Mouse (Mus musculus): ENCODE data around the gene Patz1. TPM values are rescaled to one million over a fixed set of nuclear protein-coding genes. Genes with fewer than 3 reads are reported as not detected.
A peak's percentile ranks its signal among the peaks of the same experiment; 100 is the strongest.

The Patz1 gene
- polyA plus RNA-seq, 1 experiment from 2014 or later = 39.5 TPM

DNA sequence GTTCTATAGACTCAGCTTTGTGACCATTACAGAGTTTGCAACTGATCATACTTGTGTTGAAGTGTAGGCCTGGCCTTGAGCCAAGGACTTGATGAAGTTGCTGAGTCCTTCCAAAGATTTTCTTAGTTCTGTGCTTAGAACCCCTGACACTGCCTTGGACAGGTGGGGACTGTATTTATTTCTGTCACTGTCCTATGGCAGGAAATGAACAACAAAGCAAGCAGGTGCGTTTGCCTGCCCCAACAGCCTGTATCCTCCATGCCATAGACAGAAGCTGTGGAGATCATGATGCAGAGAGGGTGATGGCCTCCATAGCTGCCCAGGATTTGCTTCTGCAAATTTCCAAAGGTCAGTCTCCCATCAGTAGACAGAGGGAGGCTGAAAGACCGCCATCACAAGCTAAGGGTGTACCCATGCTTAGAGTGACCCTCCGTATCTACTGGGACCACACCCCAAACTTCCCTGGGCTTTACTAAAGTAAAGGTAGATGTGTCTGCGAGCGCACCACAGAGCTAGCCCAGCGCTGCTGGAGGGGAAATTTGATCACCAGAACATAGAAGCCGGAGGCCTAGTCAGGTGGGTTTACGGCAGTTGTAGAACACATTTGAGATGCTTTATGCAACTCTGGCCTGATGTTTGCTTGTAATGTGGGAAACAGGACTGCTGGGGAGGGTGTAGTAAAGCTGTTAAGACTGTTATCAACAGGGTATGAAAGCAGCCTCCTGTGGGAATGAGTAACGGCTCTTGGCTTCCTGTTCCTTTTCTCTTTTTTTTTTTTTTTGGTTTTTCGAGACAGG is 22.3 kb downstream of the Patz1 start:
- 88% methylated on average over 10 of the region's 10 CpGs for WGBS
- H3K9me3 ChIP-seq (replicated peaks) = no peaks in the 10 kb centered on the region
- no peak overlapping the region for H3K4me2 ChIP-seq
- no peak overlapping the region for H3K9ac ChIP-seq (replicated peaks)
- H3K4me1 ChIP-seq = no peaks in the 10 kb centered on the region
- H3K27me3 ChIP-seq (replicated peaks) = no peaks in the 10 kb centered on the region
- H3K27ac ChIP-seq (replicated peaks) = no peak overlapping the region
- peaks cover 56% of the 10 kb centered on the region for H3K36me3 ChIP-seq
- no peak overlapping the region for H3K4me3 ChIP-seq (replicated peaks)
- ATAC-seq (ENCODE audit: low FRiP score) = no peak

DNA sequence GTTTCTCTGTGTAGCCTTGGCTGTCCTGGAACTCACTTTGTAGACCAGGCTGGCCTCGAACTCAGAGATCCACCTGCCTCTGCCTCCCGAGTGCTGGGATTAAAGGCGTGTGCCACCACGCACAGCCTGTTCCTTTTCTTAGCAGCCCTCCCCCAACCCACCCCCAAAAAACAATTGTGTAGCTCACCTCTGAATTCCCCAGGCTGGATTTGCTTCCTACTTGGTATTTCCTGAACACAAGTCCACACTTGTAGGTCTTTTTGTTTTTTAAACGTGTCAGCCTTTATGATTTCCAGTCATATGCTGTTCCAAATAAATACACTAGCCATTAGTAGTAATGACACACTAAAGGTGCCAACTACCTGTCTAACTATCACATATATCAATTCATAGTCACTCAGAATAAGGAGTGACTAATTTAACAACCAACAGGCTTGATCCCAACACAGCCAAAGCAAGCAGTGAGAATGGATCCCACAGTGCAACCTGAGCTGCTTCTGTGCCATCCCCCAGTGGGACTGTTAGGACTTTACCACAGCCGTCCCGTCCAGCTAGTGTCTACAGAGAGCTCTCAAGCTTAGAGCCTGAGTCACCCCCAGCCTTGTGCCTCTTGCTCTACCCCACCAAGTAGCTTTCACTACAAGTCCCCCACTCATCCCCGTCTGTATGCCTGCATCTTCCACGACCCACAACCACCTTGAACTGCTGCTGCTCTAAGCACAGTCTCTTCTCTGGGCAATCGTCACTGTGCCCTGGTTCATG is 23.1 kb downstream of the Patz1 start:
- Histone ChIP-seq H3K27ac (replicated peaks) (no peak overlapping the region), H3K36me3 (peaks cover 48% of the 10 kb centered on the region), H3K4me2 (no peak overlapping the region), H3K9me3 (replicated peaks) (no peaks in the 10 kb centered on the region), H3K9ac (replicated peaks) (no peak overlapping the region), H3K27me3 (replicated peaks) (no peaks in the 10 kb centered on the region), H3K4me1 (no peaks in the 10 kb centered on the region), H3K4me3 (replicated peaks) (no peak overlapping the region)
- ATAC-seq (ENCODE audit: low FRiP score) = no peak
- 86% methylated on average over 10 of the region's 10 CpGs for WGBS

DNA sequence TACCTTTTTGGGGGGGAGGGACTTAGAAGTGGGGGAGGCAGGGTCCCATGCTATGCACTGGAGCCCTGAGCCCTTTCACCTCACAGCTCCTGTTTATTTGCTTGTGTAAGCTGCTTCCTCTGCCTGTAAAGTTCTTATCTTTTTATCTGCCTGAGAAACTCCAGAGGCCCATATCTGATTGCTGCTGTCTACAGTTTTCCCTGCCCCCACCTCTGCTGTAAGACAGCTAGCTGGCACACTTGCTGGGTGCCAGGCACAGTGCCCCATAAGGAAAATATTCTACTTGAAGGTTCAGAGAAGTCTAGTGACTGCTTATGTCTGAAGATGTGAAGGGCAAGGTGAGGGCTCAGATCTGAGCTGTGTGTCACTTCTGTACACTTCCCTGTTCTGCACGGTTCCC is 24.6 kb downstream of the Patz1 start:
- no peak overlapping the region for H3K9ac ChIP-seq (replicated peaks)
- H3K4me3 ChIP-seq (replicated peaks) = no peak overlapping the region
- WGBS = 84% methylated on average over 1 of the region's 1 CpGs
- no peaks in the 10 kb centered on the region for H3K9me3 ChIP-seq (replicated peaks)
- H3K4me2 ChIP-seq = no peak overlapping the region
- peaks cover 33% of the 10 kb centered on the region for H3K36me3 ChIP-seq
- H3K27me3 ChIP-seq (replicated peaks) = no peaks in the 10 kb centered on the region
- no peak for ATAC-seq (ENCODE audit: low FRiP score)
- no peak overlapping the region for H3K27ac ChIP-seq (replicated peaks)
- H3K4me1 ChIP-seq = no peaks in the 10 kb centered on the region

DNA sequence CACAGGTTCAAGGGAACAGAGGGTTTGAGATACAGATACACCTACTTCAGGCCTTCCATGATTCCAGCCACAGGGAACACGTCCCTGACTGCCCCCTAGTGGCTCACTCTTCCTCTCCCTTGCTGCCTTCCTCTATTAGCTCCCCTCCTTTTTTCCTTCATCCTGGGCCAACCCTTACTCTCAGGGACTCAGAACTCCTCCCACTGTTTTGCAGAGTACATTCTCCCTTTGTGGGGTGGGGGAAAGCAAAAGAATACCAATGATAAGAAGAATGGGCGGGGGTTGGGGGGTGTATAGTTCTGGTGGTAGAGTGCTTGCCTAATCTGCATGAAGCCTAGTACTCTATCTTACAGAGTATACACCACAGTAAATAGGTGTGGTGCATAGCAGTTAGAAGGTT is 25.5 kb downstream of the Patz1 start:
- H3K27me3 ChIP-seq (replicated peaks) = no peaks in the 10 kb centered on the region
- no peak overlapping the region for H3K9ac ChIP-seq (replicated peaks)
- H3K4me3 ChIP-seq (replicated peaks) = no peak overlapping the region
- 37% methylated on average over 2 of the region's 2 CpGs for WGBS
- H3K36me3 ChIP-seq = peaks cover 24% of the 10 kb centered on the region
- no peak overlapping the region for H3K4me2 ChIP-seq
- no peak for ATAC-seq (ENCODE audit: low FRiP score)
- no peaks in the 10 kb centered on the region for H3K4me1 ChIP-seq
- no peaks in the 10 kb centered on the region for H3K9me3 ChIP-seq (replicated peaks)
- H3K27ac ChIP-seq (replicated peaks) = no peak overlapping the region

DNA sequence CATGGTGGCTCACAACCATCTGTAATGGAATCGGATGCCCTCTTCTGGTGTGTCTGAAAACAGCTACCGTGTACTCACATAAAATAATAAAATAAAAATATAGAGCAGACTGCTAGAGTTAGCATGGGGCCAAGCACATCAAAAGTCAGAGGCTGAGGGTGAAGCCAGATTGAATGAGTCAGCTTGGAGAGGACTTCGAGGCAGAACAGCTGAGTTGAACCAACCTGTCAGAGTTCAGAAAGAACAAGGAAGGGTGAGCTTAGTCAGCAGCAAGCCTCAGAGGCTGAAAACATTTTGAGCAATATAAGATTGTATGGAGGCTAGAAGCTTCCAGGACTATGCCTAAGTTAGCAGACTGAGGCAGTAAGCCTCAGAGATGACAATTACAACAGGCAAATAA is 29.6 kb downstream of the Patz1 start:
- Histone ChIP-seq H3K4me2 (no peak overlapping the region), H3K9ac (replicated peaks) (no peak overlapping the region), H3K27ac (replicated peaks) (no peak overlapping the region), H3K9me3 (replicated peaks) (no peaks in the 10 kb centered on the region), H3K4me1 (no peaks in the 10 kb centered on the region), H3K36me3 (no peaks in the 10 kb centered on the region), H3K27me3 (replicated peaks) (no peaks in the 10 kb centered on the region), H3K4me3 (replicated peaks) (no peak overlapping the region)
- WGBS = 92% methylated on average over 3 of the region's 3 CpGs
- no peak for ATAC-seq (ENCODE audit: low FRiP score)

DNA sequence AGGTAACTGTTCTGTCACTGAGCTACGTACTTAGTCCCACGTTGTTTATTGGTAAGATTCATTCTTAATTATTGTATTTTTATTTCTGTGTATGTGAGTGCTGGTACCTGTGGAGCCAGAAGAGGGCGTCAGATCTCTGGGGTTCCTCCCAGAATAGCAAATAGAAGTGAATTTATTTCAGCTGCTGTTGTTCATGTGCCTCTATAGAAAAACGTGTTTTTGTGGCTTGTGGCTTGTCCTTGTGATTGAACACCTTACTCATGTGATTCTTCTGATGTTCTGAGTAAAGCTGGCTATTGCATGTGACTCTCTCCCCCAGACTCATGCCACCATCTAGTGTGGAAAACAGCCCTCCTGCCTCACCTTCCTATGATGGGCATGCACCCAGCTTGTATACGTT is 39.6 kb downstream of the Patz1 start:
- Histone ChIP-seq H3K36me3 (0 out of 2 replicates have a peak, but pooled peaks cover 4% of the 10 kb centered on the region), H3K27ac (replicated peaks) (no peak overlapping the region), H3K4me2 (no peak overlapping the region), H3K27me3 (replicated peaks) (no peaks in the 10 kb centered on the region), H3K4me1 (peaks cover 32% of the 10 kb centered on the region), H3K4me3 (replicated peaks) (no peak overlapping the region), H3K9me3 (replicated peaks) (no peaks in the 10 kb centered on the region), H3K9ac (replicated peaks) (no peak overlapping the region)
- WGBS = 83% methylated on average over 5 of the region's 5 CpGs
- ATAC-seq (ENCODE audit: low FRiP score) = no peak

DNA sequence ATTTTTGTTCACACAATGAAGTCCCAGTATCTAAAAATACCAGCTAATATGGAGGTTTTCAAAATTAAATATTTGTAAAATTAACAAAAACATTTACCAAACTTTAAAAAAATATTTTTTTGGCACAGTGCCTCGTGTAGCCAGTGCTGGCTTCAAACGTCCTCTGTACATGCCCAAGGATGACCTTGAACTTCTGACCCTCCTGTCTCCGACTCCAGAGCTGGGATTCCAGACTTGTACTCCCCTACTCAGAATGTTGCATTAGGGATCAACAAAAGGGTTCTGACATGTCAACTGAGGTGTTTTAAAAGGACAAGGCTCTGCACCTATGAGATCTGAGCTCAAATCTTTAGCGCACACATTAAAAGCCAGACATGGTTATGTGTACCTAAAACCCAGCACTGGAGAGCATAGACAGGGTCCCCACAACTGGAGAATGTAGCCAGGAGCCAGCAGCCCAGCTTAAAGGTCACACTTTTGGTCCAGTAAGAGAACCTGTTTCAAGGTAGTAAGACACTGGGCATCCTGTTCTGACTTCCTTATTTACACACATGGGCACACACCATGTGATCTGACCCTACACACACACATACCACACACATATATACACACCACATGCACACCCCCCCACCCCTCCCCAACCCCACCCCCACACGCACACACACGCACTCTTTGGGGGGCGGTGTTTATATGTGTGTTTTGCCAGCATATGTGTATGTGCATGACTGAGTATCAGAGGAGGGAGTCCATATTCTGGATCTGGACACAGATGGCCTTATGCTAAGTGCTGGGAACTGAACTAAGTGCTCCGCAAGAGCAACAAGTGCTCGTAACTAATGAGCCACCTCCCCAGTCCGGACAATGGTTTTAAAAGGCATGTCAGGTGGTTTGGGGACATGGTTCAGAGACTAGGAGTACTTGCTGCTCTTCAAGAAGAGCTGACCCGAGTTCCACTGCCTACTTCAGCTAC is 40.4 kb downstream of the Patz1 start:
- peaks cover 32% of the 10 kb centered on the region for H3K4me1 ChIP-seq
- no peak overlapping the region for H3K4me2 ChIP-seq
- 0 out of 2 replicates have a peak, but pooled peaks cover 8% of the 10 kb centered on the region for H3K36me3 ChIP-seq
- WGBS = 77% methylated on average over 11 of the region's 11 CpGs
- no peak for ATAC-seq (ENCODE audit: low FRiP score)
- no peaks in the 10 kb centered on the region for H3K27me3 ChIP-seq (replicated peaks)
- no peak overlapping the region for H3K27ac ChIP-seq (replicated peaks)
- no peaks in the 10 kb centered on the region for H3K9me3 ChIP-seq (replicated peaks)
- no peak overlapping the region for H3K9ac ChIP-seq (replicated peaks)
- H3K4me3 ChIP-seq (replicated peaks) = no peak overlapping the region

DNA sequence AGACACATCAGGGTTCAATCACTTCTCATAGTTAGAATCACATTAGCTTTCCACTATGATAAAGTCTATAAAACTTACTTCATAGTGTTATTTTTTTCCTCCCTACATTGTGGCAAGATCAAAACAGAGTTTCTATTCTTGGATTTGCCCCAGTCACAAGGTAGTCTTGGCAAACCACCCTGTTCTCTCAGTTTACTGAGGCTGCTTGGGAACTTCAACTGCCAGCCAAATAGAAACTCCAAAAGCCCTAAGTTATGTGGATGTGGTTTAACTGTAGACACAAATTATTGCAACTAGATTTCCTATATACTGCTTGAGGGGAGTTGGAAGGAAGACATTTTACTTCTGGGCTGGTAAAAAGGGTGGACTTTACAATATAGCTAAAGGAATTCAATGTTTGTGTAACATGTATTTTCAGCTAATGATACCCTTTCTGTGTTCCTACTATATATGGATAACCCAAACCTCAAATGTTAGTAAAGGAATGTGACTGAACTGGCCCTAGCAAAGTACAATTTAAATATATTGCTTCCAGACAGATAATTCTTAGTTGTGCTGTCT is 41.3 kb downstream of the Patz1 start, which contains the start of gene Pik3ip1:
Gene Pik3ip1 (plus strand): TSS at position 511 of the 561 bp plus-strand sequence.
- no peaks in the 10 kb centered on the region for H3K27me3 ChIP-seq (replicated peaks)
- H3K36me3 ChIP-seq = peaks cover 11% of the 10 kb centered on the region; the same call in 1 of the 2 replicates
- H3K9me3 ChIP-seq (replicated peaks) = no peaks in the 10 kb centered on the region
- no peak for ATAC-seq (ENCODE audit: low FRiP score)
- H3K27ac ChIP-seq (replicated peaks) = peak within 1 kb of the TSS; percentile 84
- H3K4me2 ChIP-seq = peak within 1 kb of the TSS; percentile 100
- H3K9ac ChIP-seq (replicated peaks) = peak within 1 kb of the TSS; percentile 60
- H3K4me3 ChIP-seq (replicated peaks) = peak within 1 kb of the TSS; percentile 61
- H3K4me1 ChIP-seq = peaks cover 34% of the 10 kb centered on the region

DNA sequence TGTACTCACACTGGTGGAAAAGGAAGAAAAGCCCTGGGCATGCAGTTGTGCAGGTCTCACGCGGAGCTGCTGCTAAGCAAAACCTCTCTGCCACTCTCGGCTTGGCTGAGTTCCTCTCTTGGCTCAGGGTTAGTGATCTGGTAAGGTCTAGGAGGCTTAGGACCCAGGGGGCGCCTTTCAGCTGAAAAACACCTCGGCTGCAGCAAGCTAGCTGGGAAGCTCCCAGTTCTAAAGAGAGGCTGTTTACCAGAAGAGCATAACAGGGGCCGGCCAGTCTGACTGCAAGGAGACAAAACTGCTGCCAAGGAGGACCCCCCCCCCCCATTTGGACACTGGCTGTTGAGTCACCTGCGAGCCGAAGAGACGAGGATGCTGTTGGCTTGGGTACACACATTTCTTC is 41.9 kb downstream of the Patz1 start:
- H3K4me2 ChIP-seq = peak overlapping the region; percentile 100
- peaks cover 40% of the 10 kb centered on the region for H3K4me1 ChIP-seq
- peaks cover 11% of the 10 kb centered on the region; the same call in 1 of the 2 replicates for H3K36me3 ChIP-seq
- H3K4me3 ChIP-seq (replicated peaks) = peak overlapping the region; percentile 61
- peak overlapping the region; percentile 84 for H3K27ac ChIP-seq (replicated peaks)
- under 1% methylated on average over 9 of the region's 9 CpGs for WGBS
- no peaks in the 10 kb centered on the region for H3K9me3 ChIP-seq (replicated peaks)
- peak overlapping the region; percentile 60 for H3K9ac ChIP-seq (replicated peaks)
- no peaks in the 10 kb centered on the region for H3K27me3 ChIP-seq (replicated peaks)
- ATAC-seq (ENCODE audit: low FRiP score) = peak; percentile 43; the same call in 1 of the 2 replicates

DNA sequence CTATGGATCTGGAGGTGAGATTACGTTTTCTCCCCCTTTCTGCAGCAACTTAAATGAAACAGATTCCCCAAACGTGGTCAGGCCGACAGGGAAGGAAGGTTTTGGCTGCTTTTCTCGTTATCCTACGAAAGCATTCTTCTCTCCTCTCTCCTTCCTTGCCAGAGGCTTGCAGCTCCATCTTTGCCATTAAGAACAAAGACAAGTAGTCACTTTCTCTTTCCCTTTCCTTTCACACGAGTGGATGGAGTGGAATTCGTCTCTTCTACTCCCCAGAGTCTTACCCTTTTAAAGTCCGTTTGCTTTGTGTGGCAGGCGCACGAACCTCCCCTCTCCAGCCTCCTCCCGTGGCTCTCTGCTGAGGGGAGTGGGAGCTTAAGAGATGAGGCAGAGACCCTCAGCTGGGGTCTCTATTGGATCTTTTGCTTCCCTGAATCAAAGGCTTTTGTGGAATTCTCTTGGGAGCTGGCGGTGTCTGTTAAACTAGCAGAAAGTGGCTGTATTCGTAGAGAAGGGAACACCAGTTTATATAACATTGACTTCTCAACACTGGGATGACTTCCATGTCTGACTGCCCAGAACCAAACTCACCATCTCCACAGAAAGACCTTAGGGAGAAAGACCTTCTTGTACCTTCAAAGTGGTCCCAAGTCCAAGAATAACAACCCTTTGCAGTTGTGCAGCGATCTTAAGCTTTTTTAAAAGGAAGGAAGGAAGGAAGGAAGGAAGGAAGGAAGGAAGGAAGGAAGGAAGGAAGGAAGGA is 42.5 kb downstream of the Patz1 start:
- ATAC-seq (ENCODE audit: low FRiP score) = no peak
- H3K36me3 ChIP-seq = peaks cover 11% of the 10 kb centered on the region; the same call in 1 of the 2 replicates
- H3K4me2 ChIP-seq = peak overlapping the region; percentile 100
- 1% methylated on average over 14 of the region's 14 CpGs for WGBS
- peaks cover 45% of the 10 kb centered on the region for H3K4me1 ChIP-seq
- H3K27me3 ChIP-seq (replicated peaks) = no peaks in the 10 kb centered on the region
- H3K9ac ChIP-seq (replicated peaks) = peak overlapping the region; percentile 60
- peak overlapping the region; percentile 84 for H3K27ac ChIP-seq (replicated peaks)
- H3K4me3 ChIP-seq (replicated peaks) = peak overlapping the region; percentile 61
- no peaks in the 10 kb centered on the region for H3K9me3 ChIP-seq (replicated peaks)

All from neural tube, embryonic 15.5 days (tissue).